Mouse (Mus musculus) telencephalon, adult 2 months (tissue): ENCODE data around the gene Lbr.
"Not testable (repeated sequence)": the region's sequence is repeated elsewhere in the genome, so short reads cannot be mapped to it uniquely, and the experiment has no call there.

Experiments
- DNase-seq: peaks from one replicate; pipeline ENCODE4 v3.0.0-alpha.2; 2011; ENCODE audit warnings: low read depth, low spot score

The Lbr gene

GRCm38 (mm10) chr1:181852466-181852865 lies 9.6 kb upstream of the Lbr start:
- DNase-seq = no peak

DNA sequence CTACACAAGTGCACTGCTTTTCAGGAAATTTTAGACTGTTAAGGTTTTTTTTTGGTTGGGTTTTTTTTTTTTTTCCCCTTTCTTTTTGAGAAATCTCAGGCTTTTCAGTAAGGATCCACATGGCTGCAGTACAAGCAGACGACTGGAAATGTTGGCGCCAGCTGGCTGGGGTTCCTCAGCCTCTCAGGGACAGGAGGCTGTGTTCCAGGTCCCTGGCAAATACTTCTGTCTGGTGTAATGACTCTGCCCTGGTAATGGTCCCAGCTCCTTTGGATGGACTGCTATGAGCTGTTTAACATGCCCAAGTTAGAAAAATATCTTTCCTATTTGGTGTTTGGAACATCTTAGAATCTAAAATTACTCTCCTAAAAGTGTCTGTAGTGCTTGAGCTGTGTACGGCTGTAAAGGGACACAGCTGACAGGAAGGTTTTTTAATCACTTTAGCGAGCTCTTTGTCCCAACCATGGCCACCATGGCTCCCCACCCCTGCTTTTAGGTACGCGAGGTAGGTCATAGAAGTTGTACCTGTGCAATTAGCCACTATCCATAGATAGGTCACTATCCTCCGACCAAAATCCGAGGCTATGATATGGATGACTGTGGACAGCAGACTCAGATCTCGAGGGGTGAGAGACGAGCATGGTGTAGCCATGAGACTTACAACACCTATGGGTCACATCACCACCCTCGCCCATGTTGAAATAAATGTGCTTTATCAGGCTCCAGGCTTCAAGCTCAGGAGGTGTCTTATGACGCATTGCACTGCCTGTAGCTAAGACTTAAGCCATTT lies 8.9 kb upstream of the Lbr start:
- no peak for DNase-seq

DNA sequence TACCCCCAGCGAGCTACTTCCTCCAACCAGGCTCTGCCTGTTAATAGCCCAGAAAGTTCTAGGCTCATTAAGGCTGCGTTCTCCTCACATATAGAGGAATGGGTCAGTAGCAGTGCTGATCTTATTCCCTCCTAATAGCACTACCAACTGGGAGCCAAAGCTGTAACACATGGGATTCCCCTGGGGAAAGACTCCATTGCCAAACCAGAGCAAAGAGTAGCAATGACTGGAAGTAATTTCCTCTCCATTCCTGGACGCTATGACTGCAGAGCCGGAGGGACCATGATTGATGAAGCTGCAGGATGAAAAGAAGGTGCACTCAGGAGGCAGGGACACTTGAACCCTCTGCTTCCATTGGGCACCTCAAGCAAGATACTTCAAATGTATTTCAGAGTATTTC lies 7.6 kb upstream of the Lbr start:
- no peak for DNase-seq

DNA sequence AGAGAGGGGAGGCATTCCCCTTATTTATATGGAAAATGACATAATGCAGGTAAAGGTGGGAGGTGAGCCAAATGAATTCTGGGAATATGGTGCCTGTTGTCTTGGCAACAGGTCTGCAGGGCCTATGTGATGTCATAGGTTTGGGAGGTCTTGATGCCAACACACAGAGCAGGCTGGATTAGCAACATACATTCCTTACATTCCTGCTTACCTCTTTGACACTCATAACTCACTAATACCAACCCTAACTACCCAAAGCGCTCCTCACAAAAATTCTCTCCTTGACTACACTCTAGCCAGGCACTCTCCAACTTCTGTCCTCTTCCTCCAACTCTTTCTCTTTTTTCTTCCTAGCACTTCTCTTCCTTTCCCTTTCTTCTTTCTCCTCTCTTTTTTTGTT lies 5.4 kb upstream of the Lbr start:
- no peak for DNase-seq

GRCm38 (mm10) chr1:181847396-181847795 lies 4.5 kb upstream of the Lbr start:
- DNase-seq = no peak

DNA sequence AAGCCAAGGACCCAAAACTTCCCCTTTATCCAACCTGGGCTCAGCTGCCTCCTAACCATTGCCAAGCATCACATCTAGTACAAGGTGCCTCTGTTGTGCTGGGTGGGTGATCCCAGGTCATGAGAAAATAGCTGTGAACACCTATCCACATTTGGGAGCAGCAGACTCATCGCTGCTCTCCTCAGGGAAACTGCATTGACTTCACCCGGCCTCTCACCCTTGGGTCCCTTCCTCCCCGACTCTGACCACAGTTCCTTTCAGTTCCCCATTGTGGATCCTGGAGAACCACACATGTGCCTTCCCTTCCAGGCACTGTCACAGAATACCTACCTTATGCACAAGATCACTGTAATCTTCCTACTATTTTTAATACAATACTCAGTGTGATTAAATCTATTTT lies 2.9 kb upstream of the Lbr start:
- DNase-seq = no peak

DNA sequence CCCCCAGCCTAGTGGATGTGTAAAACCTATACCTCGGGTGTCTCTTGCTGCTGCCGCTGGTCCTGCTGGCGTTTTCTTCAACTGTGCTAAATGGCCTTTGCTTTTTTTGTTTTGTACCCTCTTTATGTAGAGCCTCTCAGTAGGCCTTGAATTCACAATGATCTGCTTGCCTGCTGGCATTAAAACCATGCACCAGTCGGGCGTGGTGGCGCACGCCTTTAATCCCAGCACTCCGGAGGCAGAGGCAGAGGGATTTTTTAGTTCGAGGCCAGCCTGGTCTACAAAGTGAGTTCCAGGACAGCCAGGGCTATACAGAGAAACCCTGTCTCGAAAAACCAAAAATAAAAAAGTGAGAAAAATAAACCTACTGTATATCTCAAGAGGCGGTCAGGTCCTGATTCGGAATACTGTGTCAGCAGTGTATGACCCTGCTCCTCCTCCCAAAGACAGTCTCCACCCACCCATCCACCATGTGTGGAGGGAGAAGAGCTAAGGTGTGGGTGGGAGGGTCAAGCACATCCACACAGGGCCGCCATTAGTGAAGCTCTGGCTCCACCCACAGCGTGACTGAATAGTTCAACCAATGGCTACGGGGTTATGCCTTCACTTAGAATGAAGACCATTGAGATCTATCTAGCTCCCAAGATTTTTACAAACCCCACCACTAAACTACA lies 2.2 kb upstream of the Lbr start:
- no peak for DNase-seq

- peak; percentile 91 for DNase-seq
Measured at GRCm38 (mm10) chr1:181841864-181842672, 778 bp downstream of the Lbr start.

DNA sequence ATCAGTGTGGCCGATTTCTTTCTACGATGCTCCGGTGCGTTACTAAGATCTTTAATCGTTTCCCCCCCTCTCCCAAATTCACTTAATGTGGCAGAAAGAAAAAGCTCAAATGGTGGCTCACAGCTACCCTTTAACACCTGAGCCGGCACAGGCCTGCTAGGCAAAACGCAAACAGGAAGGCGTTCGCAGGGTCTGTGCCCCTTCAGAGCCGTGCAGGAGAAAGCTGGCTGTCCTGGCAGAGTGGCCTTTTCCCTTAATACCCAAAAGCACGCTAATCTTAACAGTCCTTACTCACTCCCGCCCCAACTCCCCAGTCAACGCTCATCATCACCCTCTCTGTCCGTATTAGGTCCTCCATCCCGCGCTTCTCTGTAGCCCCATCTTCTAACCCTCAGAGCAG lies 1.4 kb downstream of the Lbr start:
- DNase-seq = no peak

DNA sequence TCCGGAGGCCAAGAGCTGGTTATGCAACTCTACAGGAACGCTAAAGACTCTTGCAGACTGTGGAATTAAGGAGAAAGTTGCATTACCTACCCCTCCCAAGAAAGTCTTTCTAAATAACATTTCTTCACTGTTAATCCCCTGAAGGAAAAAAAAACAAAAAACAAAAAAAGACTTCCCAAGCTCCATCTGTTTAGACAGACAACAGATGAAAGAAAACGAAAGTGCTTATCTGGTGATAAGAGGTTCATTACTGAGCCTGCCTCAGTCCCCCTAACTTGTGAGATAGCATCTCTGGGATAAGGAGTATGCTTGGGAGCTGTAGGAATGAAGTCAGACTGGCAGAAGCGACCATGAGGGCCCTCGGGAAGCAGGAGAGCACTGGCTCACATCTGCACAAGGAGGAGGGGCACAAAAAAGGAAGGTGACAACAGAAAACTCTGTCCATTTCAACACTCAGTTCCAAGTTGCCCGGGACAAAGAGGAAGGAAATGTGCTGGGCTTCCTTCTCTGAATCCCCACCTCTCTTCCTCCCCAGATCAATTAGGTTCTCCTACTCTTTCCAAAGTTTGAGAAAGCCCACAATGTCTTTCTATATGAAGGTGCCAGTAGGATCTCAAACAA lies 3.0 kb downstream of the Lbr start:
- no peak for DNase-seq

GRCm38 (mm10) chr1:181838111-181838510 lies 4.7 kb downstream of the Lbr start:
- DNase-seq = no peak

GRCm38 (mm10) chr1:181833143-181833542 lies 9.7 kb downstream of the Lbr start:
- no peak for DNase-seq

DNA sequence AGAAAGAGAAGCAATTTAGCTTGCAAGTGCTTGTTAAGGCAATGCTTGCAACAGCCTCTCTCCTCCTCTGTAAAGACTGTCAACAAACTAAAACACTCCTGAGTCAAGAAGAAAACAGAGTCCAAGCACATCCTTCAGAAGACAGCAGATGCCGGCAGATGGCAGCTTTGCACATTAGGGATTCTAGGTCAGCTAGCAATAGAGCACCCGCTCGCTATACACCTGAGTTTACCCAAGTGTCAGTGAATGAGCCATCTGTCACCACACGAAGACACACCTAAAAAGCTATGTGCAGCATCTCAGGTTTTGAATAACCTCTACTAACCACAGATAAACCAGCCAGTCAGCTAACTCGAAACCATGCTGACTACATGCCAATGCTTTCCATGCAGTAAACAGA lies 10.1 kb downstream of the Lbr start:
- DNase-seq = no peak

DNA sequence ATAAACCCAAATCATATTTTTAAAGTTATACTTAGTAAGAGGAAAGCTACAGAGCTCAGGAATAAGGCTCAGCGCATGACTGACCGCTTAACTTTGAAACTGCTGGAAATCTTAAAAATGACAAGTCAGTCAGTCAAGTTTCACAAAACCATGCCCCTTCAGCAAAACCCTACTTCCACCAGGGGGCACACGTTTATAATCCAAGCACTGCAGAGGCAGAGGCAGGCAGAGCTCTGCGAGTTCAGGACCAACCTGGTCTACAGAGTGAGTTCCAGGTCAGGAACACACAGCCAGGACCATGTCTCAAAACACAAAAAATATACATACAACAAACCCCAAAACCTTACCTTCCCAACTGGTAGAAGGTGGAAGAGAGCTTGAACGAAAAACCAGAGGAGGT lies 14.5 kb downstream of the Lbr start:
- no peak for DNase-seq

DNA sequence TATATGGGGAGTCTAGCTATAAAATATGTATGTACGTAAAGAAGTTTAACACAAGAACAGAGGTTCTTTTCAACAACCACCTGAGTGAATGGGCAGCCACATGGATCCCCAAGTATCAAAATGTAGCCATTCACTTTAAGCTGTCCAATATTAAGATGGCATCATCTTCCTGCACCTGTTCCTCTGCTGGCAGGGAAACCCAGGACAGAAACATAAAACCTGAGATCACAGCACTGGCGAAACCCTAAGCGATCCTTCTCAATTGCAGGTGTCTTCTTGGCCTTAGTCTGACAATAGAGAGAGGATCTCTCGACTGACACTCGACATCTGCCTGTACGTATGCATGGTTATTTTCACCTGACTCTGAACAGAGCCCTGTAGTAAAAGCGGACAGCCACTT lies 16.1 kb downstream of the Lbr start:
- DNase-seq = no peak

GRCm38 (mm10) chr1:181811481-181812223 lies 31.2 kb downstream of the Lbr start:
- peak; percentile 61 for DNase-seq

- DNase-seq = no peak
Measured at GRCm38 (mm10) chr1:181800667-181801066, 42.2 kb downstream of the Lbr start.

DNA sequence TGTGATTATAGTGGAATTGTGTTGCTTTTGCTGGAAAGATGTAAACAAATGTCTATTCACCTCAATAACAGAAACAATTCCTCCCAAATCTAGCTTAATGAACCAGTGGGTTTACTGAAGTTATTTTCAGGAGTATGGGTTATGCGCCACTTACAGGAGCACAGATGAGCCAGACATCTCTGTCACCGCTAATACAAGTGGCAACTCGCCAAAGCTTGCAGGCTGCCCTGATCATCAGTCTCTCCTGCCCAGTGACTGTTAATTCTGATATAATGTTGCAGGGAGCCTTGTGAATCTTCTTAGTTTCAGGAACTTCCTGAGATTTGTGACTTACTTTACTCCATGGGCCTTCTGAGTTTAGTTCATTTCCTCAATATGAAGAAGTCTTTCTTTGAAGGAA lies 42.9 kb downstream of the Lbr start:
- no peak for DNase-seq

GRCm38 (mm10) chr1:181793541-181793940 lies 49.3 kb downstream of the Lbr start:
- DNase-seq = peak; percentile 43

- DNase-seq = no peak
Measured at GRCm38 (mm10) chr1:181789952-181790351, 52.9 kb downstream of the Lbr start.

GRCm38 (mm10) chr1:181782600-181782999 lies 60.2 kb downstream of the Lbr start:
- not testable (repeated sequence) for DNase-seq
